Mouse (Mus musculus) liver, embryonic 12.5 days (tissue): ENCODE data around the gene Ptx4. TPM values are rescaled to one million over a fixed set of nuclear protein-coding genes. Genes with fewer than 3 reads are reported as not detected.
"Not testable (repeated sequence)": the region's sequence is repeated elsewhere in the genome, so short reads cannot be mapped to it uniquely, and the experiment has no call there.

Experiments used
- ATAC-seq: fragments of 200-750 bp; cut with Nextera tagmentation; 2 replicates; pipeline ENCODE4 v1.8.0; 2017; ENCODE audit warnings: moderate number of reproducible peaks, mild to moderate bottlenecking, moderate library complexity
- H3K27ac ChIP-seq: fragments of 300-500 bp; sonication (generic); 2 replicates; pipeline ENCODE4 v1.5.1; 2016; ENCODE audit warnings: mild to moderate bottlenecking
- H3K27me3 ChIP-seq: fragments of 300-500 bp; sonication (generic); replicated peaks from 2 replicates; pipeline ENCODE4 v1.6.1; 2016; ENCODE audit warnings: mild to moderate bottlenecking, moderate library complexity
- H3K36me3 ChIP-seq: fragments of 300-500 bp; sonication (generic); 2 replicates; pipeline ENCODE4 v1.6.1; 2016; ENCODE audit warnings: mild to moderate bottlenecking, moderate library complexity
- H3K4me1 ChIP-seq: fragments of 300-500 bp; sonication (generic); 2 replicates; pipeline ENCODE4 v1.6.1; 2016
- H3K4me2 ChIP-seq: fragments of 300-500 bp; sonication (generic); 2 replicates; pipeline ENCODE4 v1.6.1; 2016; ENCODE audit warnings: mild to moderate bottlenecking, moderate library complexity
- H3K4me3 ChIP-seq: fragments of 300-500 bp; sonication (generic); 2 replicates; pipeline ENCODE4 v1.5.1; 2016; ENCODE audit warnings: mild to moderate bottlenecking, moderate library complexity
- H3K9ac ChIP-seq: fragments of 300-500 bp; sonication (generic); 2 replicates; pipeline ENCODE4 v1.6.1; 2016; ENCODE audit warnings: mild to moderate bottlenecking, moderate library complexity
- H3K9me3 ChIP-seq: fragments of 300-500 bp; sonication (generic); replicated peaks from 2 replicates; pipeline ENCODE4 v1.6.1; 2016; ENCODE audit warnings: mild to moderate bottlenecking, moderate library complexity
- WGBS: fragments of 180-500 bp; shearing (Covaris S2); methylation state at CpG from one replicate; pipeline ENCODE4 v1.1.7; 2016; ENCODE audit not compliant: insufficient replicate concordance; 5-methylcytosine and 5-hydroxymethylcytosine counted together
- polyA plus RNA-seq: library from polyadenylated mRNA; unstranded; fragments of >200 nt; fragmentation: Nextera tagmentation; extraction: Ambion mirVana; gene quantifications from 2 replicates; pipeline ENCODE4 v1.2.1, GENCODE M21; 2016

The Ptx4 gene
- polyA plus RNA-seq, 1 experiment from 2014 or later, result not detected

DNA sequence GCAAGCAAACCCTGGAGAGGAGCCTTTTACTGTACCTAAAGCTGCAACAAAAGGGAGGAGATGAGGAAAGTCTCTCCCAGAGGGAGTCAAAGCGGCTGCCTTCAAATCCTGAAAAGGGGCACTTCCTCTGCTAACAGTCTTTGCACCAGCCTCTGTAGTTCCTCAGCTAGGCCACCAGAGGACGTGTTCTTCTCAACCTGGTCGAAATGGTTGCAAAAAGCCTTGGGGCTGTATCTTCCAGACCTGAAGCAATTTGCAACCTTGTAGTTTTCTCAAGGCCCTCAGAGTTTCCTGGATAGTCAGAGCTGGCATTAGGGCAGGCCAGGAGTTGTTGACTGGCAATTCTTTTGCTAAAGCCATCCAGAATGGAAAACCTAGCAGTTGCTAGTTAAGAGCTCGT, 3.3 kb upstream of the Ptx4 start:
- Histone ChIP-seq H3K4me3 (no peak overlapping the region), H3K9me3 (no peaks in the 10 kb centered on the region), H3K4me1 (peaks cover 41% of the 10 kb centered on the region), H3K36me3 (peaks cover 15% of the 10 kb centered on the region), H3K27me3 (peaks cover 27% of the 10 kb centered on the region), H3K27ac (0 out of 2 replicates have a peak overlapping the region, but pooled peaks have one; percentile 11), H3K4me2 (no peak overlapping the region), H3K9ac (no peak overlapping the region)
- 38% methylated on average over 4 of the region's 4 CpGs for WGBS
- ATAC-seq, result no peak

GRCm38 (mm10) chr17:25123979-25124378, 3.4 kb downstream of the Ptx4 start:
- H3K9me3 ChIP-seq, result no peaks in the 10 kb centered on the region
- ATAC-seq, result no peak
- H3K4me1 ChIP-seq, result peaks cover 52% of the 10 kb centered on the region
- 23% methylated on average over 7 of the region's 7 CpGs for WGBS
- H3K4me3 ChIP-seq, result no peak overlapping the region
- no peak overlapping the region for H3K9ac ChIP-seq
- H3K36me3 ChIP-seq, result no peaks in the 10 kb centered on the region
- no peak overlapping the region for H3K4me2 ChIP-seq
- no peak overlapping the region for H3K27ac ChIP-seq
- H3K27me3 ChIP-seq, result peaks cover 31% of the 10 kb centered on the region

GRCm38 (mm10) chr17:25125442-25126060, 5.0 kb downstream of the Ptx4 start:
- peak overlapping the region; percentile 7; the same call in 1 of the 2 replicates for H3K4me2 ChIP-seq
- peaks cover 24% of the 10 kb centered on the region for H3K27me3 ChIP-seq
- not testable (repeated sequence) for H3K4me3 ChIP-seq, H3K9ac ChIP-seq, H3K36me3 ChIP-seq, H3K9me3 ChIP-seq
- H3K4me1 ChIP-seq, result peaks cover 43% of the 10 kb centered on the region
- ATAC-seq, result peak; percentile 57
- H3K27ac ChIP-seq, result peak overlapping the region; percentile 92
- WGBS, result 40% methylated on average over 3 of the region's 3 CpGs

DNA sequence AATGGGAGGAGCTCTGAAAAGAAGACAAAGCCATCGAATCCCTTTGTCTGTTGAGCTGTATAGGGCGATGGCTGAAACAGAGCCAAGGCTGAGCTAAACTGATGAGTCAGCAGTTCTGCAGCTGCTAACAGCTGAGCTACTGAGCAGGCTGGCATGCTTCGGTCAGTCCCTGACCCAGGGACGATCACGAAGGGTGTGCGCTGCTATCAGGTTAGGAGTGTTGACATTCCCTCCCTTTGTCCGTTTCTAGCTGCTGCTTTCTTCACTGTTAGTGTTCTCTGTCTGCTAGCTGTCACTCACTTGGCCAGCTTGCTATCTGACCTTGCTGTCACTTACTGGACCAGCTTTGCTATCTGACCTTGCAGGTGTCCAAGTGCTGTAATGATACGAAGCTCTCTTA, 6.5 kb downstream of the Ptx4 start:
- WGBS, result 19% methylated on average over 8 of the region's 8 CpGs
- 0 out of 2 replicates have a peak overlapping the region, but pooled peaks have one; percentile 10 for H3K4me3 ChIP-seq
- H3K4me1 ChIP-seq, result peaks cover 43% of the 10 kb centered on the region
- peak overlapping the region; percentile 53 for H3K9ac ChIP-seq
- H3K27ac ChIP-seq, result peak overlapping the region; percentile 92
- peaks cover 10% of the 10 kb centered on the region for H3K27me3 ChIP-seq
- no peaks in the 10 kb centered on the region for H3K9me3 ChIP-seq
- no peaks in the 10 kb centered on the region for H3K36me3 ChIP-seq
- H3K4me2 ChIP-seq, result peak overlapping the region; percentile 51
- ATAC-seq, result peak; percentile 86

DNA sequence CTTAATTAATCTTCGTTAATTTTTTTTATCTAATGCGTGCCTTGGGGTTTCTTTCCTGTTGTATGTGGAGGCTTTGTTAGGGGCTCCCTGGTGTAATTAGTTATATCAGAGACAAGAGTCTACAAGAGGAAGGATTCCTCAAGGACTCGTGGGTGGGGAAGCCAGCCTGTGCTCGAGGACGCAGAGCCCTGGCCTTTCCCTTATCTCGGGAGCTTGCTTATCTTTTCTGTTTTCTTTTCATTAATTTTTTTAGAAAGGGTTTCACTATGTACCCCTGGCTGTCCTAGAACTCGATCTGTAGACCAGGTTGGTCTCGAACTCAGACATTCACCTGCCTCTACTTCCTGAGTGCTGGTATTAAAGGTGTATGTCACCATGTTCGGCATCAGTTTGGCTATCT, 7.1 kb downstream of the Ptx4 start:
- 26% methylated on average over 9 of the region's 9 CpGs for WGBS
- peak overlapping the region; percentile 51 for H3K4me2 ChIP-seq
- H3K27ac ChIP-seq, result peak overlapping the region; percentile 92
- peak; percentile 46; the same call in 1 of the 2 replicates for ATAC-seq
- no peak overlapping the region for H3K4me3 ChIP-seq
- H3K9ac ChIP-seq, result peak overlapping the region; percentile 53
- H3K9me3 ChIP-seq, result no peaks in the 10 kb centered on the region
- peaks cover 44% of the 10 kb centered on the region for H3K4me1 ChIP-seq
- H3K27me3 ChIP-seq, result peaks cover 4% of the 10 kb centered on the region
- no peaks in the 10 kb centered on the region for H3K36me3 ChIP-seq

- no peak for ATAC-seq
- no peak overlapping the region for H3K9ac ChIP-seq
- peak overlapping the region; percentile 6; the same call in 1 of the 2 replicates for H3K27ac ChIP-seq
- WGBS, result 81% methylated on average over 1 of the region's 1 CpGs
- peaks cover 52% of the 10 kb centered on the region for H3K4me1 ChIP-seq
- no peak overlapping the region for H3K4me2 ChIP-seq
- no peak overlapping the region for H3K4me3 ChIP-seq
- H3K27me3 ChIP-seq, result no peaks in the 10 kb centered on the region
- H3K9me3 ChIP-seq, result no peaks in the 10 kb centered on the region
- H3K36me3 ChIP-seq, result no peaks in the 10 kb centered on the region
These were observed 9.5 kb downstream of the Ptx4 start for GRCm38 (mm10) chr17:25130060-25130459.

DNA sequence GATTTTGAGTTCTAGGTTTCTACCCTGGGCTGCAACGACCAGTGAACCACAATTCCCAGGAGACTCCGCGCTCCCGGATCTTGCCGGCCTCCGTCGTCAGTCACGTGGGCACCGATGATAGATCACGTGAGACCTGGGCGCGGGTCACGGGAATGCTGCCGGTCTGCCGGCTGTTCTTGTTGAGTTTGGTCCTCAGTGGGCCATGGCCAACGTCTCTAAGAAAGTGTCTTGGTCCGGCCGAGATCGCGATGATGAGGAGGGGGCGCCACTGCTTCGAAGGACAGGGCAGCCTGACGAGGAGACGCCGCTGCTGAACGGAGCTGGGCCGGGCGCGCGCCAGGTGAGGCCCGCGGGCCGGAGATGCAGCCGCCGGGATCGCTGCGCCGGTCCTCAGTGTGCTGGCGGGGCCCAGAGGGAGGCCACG, 12.7 kb downstream of the Ptx4 start, which contains the start of gene Clcn7:
Gene Clcn7, plus strand, starts transcription at position 117 of the 424 bp plus-strand sequence.
- peaks cover 36% of the 10 kb centered on the region for H3K4me1 ChIP-seq
- peak within 1 kb of the TSS; percentile 83 for H3K9ac ChIP-seq
- peak within 1 kb of the TSS; percentile 84 for H3K4me3 ChIP-seq
- H3K27me3 ChIP-seq, result no peaks in the 10 kb centered on the region
- WGBS, result under 1% methylated on average over 40 of the region's 40 CpGs
- H3K27ac ChIP-seq, result peak within 1 kb of the TSS; percentile 74
- peak; percentile 89 for ATAC-seq
- H3K4me2 ChIP-seq, result peak within 1 kb of the TSS; percentile 83
- H3K36me3 ChIP-seq, result peaks cover 16% of the 10 kb centered on the region
- H3K9me3 ChIP-seq, result no peaks in the 10 kb centered on the region

- ATAC-seq, result no peak
- H3K27ac ChIP-seq, result no peak overlapping the region
- H3K9me3 ChIP-seq, result no peaks in the 10 kb centered on the region
- peaks cover 27% of the 10 kb centered on the region for H3K36me3 ChIP-seq
- no peaks in the 10 kb centered on the region for H3K27me3 ChIP-seq
- H3K4me3 ChIP-seq, result no peak overlapping the region
- peaks cover 35% of the 10 kb centered on the region for H3K4me1 ChIP-seq
- H3K9ac ChIP-seq, result no peak overlapping the region
- no peak overlapping the region for H3K4me2 ChIP-seq
- WGBS, result 82% methylated on average over 6 of the region's 6 CpGs
These were observed 15.1 kb downstream of the Ptx4 start for GRCm38 (mm10) chr17:25135622-25136021.

GRCm38 (mm10) chr17:25138803-25139202, 18.2 kb downstream of the Ptx4 start:
- no peaks in the 10 kb centered on the region for H3K9me3 ChIP-seq
- no peak for ATAC-seq
- H3K4me3 ChIP-seq, result no peak overlapping the region
- no peak overlapping the region for H3K27ac ChIP-seq
- peaks cover 29% of the 10 kb centered on the region for H3K4me1 ChIP-seq
- WGBS, result 97% methylated on average over 1 of the region's 1 CpGs
- no peak overlapping the region for H3K4me2 ChIP-seq
- H3K9ac ChIP-seq, result no peak overlapping the region
- no peaks in the 10 kb centered on the region for H3K27me3 ChIP-seq
- peaks cover 33% of the 10 kb centered on the region for H3K36me3 ChIP-seq

- no peaks in the 10 kb centered on the region for H3K9me3 ChIP-seq
- no peak overlapping the region for H3K9ac ChIP-seq
- H3K36me3 ChIP-seq, result peaks cover 44% of the 10 kb centered on the region
- 64% methylated on average over 4 of the region's 4 CpGs for WGBS
- peaks cover 18% of the 10 kb centered on the region for H3K4me1 ChIP-seq
- no peak for ATAC-seq
- no peak overlapping the region for H3K4me3 ChIP-seq
- no peak overlapping the region for H3K4me2 ChIP-seq
- no peaks in the 10 kb centered on the region for H3K27me3 ChIP-seq
- no peak overlapping the region for H3K27ac ChIP-seq
These were observed 19.4 kb downstream of the Ptx4 start for GRCm38 (mm10) chr17:25139960-25140359.

DNA sequence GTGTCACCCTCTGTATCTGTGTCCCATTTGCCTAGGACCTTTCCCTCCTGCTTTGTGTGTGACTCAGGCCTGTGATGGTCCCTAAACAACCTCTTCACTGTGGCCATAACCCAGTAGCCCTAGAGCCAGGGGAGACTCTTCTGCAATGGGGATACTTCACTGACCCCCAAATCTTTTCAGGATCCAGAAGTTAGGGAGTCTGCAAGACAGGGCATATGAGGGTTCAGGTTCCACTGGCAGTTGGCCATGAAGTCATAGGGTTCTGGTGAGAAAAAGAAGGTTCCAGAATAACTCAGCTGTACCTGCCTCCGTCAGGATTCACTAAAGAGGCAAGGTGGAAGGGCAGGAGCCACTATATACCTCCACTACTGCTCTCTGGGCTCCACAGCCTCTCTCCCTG, 41.6 kb downstream of the Ptx4 start, which contains the start of gene Ccdc154:
Gene Ccdc154, plus strand, starts transcription at position 301 of the 400 bp plus-strand sequence.
- WGBS, result 94% methylated on average over 1 of the region's 1 CpGs
- ATAC-seq, result no peak
- no peaks in the 10 kb centered on the region for H3K4me1 ChIP-seq

GRCm38 (mm10) chr17:25163387-25163786, 42.8 kb downstream of the Ptx4 start:
- Histone ChIP-seq H3K27me3 (no peaks in the 10 kb centered on the region; the same call in 1 of the 2 replicates), H3K27ac (no peak overlapping the region), H3K4me2 (no peak overlapping the region), H3K36me3 (peaks cover 30% of the 10 kb centered on the region), H3K9ac (no peak overlapping the region), H3K4me1 (no peaks in the 10 kb centered on the region), H3K4me3 (no peak overlapping the region), H3K9me3 (no peaks in the 10 kb centered on the region)
- ATAC-seq, result no peak
- WGBS, result 68% methylated on average over 7 of the region's 7 CpGs

More for the DNA sequence above, 41.6 kb downstream of the Ptx4 start, which contains the start of gene Ccdc154:
- no peak within 1 kb of the TSS for H3K4me3 ChIP-seq
- H3K9me3 ChIP-seq, result no peaks in the 10 kb centered on the region
- peaks cover 41% of the 10 kb centered on the region for H3K36me3 ChIP-seq
- H3K27me3 ChIP-seq, result no peaks in the 10 kb centered on the region; the same call in 1 of the 2 replicates
- no peak within 1 kb of the TSS for H3K27ac ChIP-seq
- H3K9ac ChIP-seq, result no peak within 1 kb of the TSS
- no peak within 1 kb of the TSS for H3K4me2 ChIP-seq
